Mouse (Mus musculus): Measurements from ENCODE around the gene Esrrg. TPM values are rescaled to one million over a fixed set of nuclear protein-coding genes. Genes with fewer than 3 reads are reported as not detected.

Gene Esrrg
- total and polyA plus RNA-seq, 2 experiments: 1.1 to 4.2 TPM

DNA sequence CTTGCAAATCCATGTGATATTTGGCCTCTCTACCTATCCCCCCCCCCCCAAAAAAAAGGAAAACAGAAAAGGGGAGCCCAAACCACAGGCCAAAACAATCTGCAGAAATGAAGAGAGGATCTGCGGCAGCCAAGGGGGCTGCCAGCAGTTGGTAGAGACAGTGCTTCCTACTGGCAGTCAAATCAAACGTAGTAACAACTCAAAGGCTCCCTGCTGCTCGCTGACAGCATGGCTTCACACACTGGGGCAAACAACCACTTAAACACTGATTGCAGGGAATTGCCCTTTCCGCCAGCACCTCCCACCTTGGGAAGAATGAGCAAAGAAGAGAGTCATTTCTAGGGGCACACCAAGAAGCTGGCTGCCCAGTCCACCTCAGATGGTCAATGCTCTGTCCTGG is 422.7 kb downstream of the Esrrg start:
- no peak overlapping the region for H3K9ac ChIP-seq (ENCODE audit: low read depth, low read length)
- no peak overlapping the region for H3K27ac ChIP-seq (replicated peaks; ENCODE audit: insufficient read depth, low read depth, low read length)
- H3K4me3 ChIP-seq (ENCODE audit: insufficient read depth, low read depth, low read length): no peak overlapping the region
- 60% methylated on average over 4 of the region's 4 CpGs for WGBS
- no peaks in the 10 kb centered on the region for H3K27me3 ChIP-seq (ENCODE audit: control insufficient read depth, insufficient read depth, low read length)
- no peaks in the 10 kb centered on the region for H3K79me2 ChIP-seq (ENCODE audit: control insufficient read depth, insufficient read depth, low read length)
- H3K36me3 ChIP-seq (ENCODE audit: control insufficient read depth, insufficient read depth, low read length): no peaks in the 10 kb centered on the region
- no peak for TF ChIP-seq POLR2A (IDR thresholded peaks at IDR 0.05; ENCODE audit: extremely low read depth, insufficient read depth, low read length)
- no peak for TF ChIP-seq CTCF (IDR thresholded peaks at IDR 0.05; ENCODE audit: low read depth, low read length)
- DNase-seq (ENCODE audit: extremely low read depth, low read depth, low spot score): no peak
- no peaks in the 10 kb centered on the region for H3K4me1 ChIP-seq (ENCODE audit: control insufficient read depth, insufficient read depth, low read length)

DNA sequence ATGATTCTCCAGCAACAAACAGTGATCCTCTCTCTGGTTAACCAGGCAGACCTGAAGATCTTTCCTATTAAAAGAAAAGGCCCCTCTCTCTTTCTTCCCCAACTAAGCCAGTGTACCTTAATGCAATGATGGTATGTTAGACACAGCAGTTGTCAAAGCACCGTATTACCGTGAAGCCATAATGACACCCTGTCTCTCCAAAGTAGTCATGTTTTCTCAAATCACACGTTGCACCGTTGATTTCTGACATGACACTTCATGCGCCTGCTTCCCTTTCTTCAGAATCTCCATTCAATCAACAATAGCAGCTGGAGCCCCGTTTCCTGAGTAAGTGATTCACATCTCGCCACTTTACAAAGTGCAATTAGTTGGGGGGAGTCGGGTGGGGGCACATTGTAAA is 427.4 kb downstream of the Esrrg start:
- Histone ChIP-seq H3K9ac (ENCODE audit: low read depth, low read length) (no peak overlapping the region), H3K4me1 (ENCODE audit: control insufficient read depth, insufficient read depth, low read length) (no peaks in the 10 kb centered on the region), H3K4me3 (ENCODE audit: insufficient read depth, low read depth, low read length) (no peak overlapping the region), H3K36me3 (ENCODE audit: control insufficient read depth, insufficient read depth, low read length) (no peaks in the 10 kb centered on the region), H3K27me3 (ENCODE audit: control insufficient read depth, insufficient read depth, low read length) (no peaks in the 10 kb centered on the region), H3K27ac (replicated peaks; ENCODE audit: insufficient read depth, low read depth, low read length) (no peak overlapping the region), H3K79me2 (ENCODE audit: control insufficient read depth, insufficient read depth, low read length) (no peaks in the 10 kb centered on the region)
- 73% methylated on average over 8 of the region's 8 CpGs for WGBS
- DNase-seq (ENCODE audit: extremely low read depth, low read depth, low spot score): no peak
- TF ChIP-seq POLR2A (IDR thresholded peaks at IDR 0.05; ENCODE audit: extremely low read depth, insufficient read depth, low read length) (no peak), CTCF (IDR thresholded peaks at IDR 0.05; ENCODE audit: low read depth, low read length) (no peak)

- no peak for DNase-seq (ENCODE audit: extremely low read depth, low read depth, low spot score)
- H3K9ac ChIP-seq (ENCODE audit: low read depth, low read length): no peak overlapping the region
These were observed 438.1 kb downstream of the Esrrg start for GRCm38 (mm10) chr1:188046691-188047121.

DNA sequence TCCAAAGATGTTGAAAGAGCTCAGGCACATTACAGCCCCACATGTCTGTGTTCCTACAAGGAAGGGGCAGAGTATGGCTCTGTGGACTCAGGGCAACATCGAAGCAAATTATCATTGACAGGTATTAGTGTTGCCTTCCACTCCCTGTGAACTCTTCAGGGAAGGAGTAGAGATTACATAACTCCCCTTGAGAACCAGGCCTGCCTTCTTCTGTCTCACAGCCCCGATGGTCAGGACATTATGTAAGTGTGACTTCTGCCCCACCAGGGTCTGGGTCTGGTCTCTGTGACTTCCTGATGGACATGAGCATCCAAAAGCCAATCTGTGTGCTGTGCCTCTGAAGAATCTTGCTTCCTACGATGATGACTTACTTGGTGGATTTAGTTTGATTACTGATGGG is 438.6 kb downstream of the Esrrg start:
- no peaks in the 10 kb centered on the region for H3K79me2 ChIP-seq (ENCODE audit: control insufficient read depth, insufficient read depth, low read length)
- WGBS: 72% methylated on average over 3 of the region's 3 CpGs
- DNase-seq (ENCODE audit: extremely low read depth, low read depth, low spot score): no peak
- no peaks in the 10 kb centered on the region for H3K4me1 ChIP-seq (ENCODE audit: control insufficient read depth, insufficient read depth, low read length)
- H3K36me3 ChIP-seq (ENCODE audit: control insufficient read depth, insufficient read depth, low read length): no peaks in the 10 kb centered on the region
- H3K27ac ChIP-seq (replicated peaks; ENCODE audit: insufficient read depth, low read depth, low read length): no peak overlapping the region
- no peak for TF ChIP-seq CTCF (IDR thresholded peaks at IDR 0.05; ENCODE audit: low read depth, low read length)
- TF ChIP-seq POLR2A (IDR thresholded peaks at IDR 0.05; ENCODE audit: extremely low read depth, insufficient read depth, low read length): no peak
- H3K9ac ChIP-seq (ENCODE audit: low read depth, low read length): no peak overlapping the region
- H3K27me3 ChIP-seq (ENCODE audit: control insufficient read depth, insufficient read depth, low read length): no peaks in the 10 kb centered on the region
- H3K4me3 ChIP-seq (ENCODE audit: insufficient read depth, low read depth, low read length): no peak overlapping the region

More at GRCm38 (mm10) chr1:188046691-188047121, 438.1 kb downstream of the Esrrg start:
- Histone ChIP-seq H3K27me3 (ENCODE audit: control insufficient read depth, insufficient read depth, low read length) (no peaks in the 10 kb centered on the region), H3K27ac (replicated peaks; ENCODE audit: insufficient read depth, low read depth, low read length) (no peak overlapping the region), H3K36me3 (ENCODE audit: control insufficient read depth, insufficient read depth, low read length) (no peaks in the 10 kb centered on the region), H3K4me3 (ENCODE audit: insufficient read depth, low read depth, low read length) (no peak overlapping the region), H3K79me2 (ENCODE audit: control insufficient read depth, insufficient read depth, low read length) (no peaks in the 10 kb centered on the region), H3K4me1 (ENCODE audit: control insufficient read depth, insufficient read depth, low read length) (no peaks in the 10 kb centered on the region)
- TF ChIP-seq POLR2A (IDR thresholded peaks at IDR 0.05; ENCODE audit: extremely low read depth, insufficient read depth, low read length) (no peak), CTCF (IDR thresholded peaks at IDR 0.05; ENCODE audit: low read depth, low read length) (no peak)
- WGBS: 91% methylated on average over 6 of the region's 6 CpGs

- no peak for TF ChIP-seq POLR2A (IDR thresholded peaks at IDR 0.05; ENCODE audit: extremely low read depth, insufficient read depth, low read length)
- TF ChIP-seq CTCF (IDR thresholded peaks at IDR 0.05; ENCODE audit: low read depth, low read length): no peak
- no peaks in the 10 kb centered on the region for H3K79me2 ChIP-seq (ENCODE audit: control insufficient read depth, insufficient read depth, low read length)
- H3K36me3 ChIP-seq (ENCODE audit: control insufficient read depth, insufficient read depth, low read length): no peaks in the 10 kb centered on the region
- 21% methylated on average over 3 of the region's 3 CpGs for WGBS
- no peaks in the 10 kb centered on the region for H3K27me3 ChIP-seq (ENCODE audit: control insufficient read depth, insufficient read depth, low read length)
- peak overlapping the region; percentile 52; the same call in 1 of the 2 replicates for H3K4me3 ChIP-seq (ENCODE audit: insufficient read depth, low read depth, low read length)
- peak overlapping the region; percentile 57; the same call in 1 of the 2 replicates for H3K9ac ChIP-seq (ENCODE audit: low read depth, low read length)
- H3K4me1 ChIP-seq (ENCODE audit: control insufficient read depth, insufficient read depth, low read length): no peaks in the 10 kb centered on the region
- peak; percentile 75 for DNase-seq (ENCODE audit: extremely low read depth, low read depth, low spot score)
- H3K27ac ChIP-seq (replicated peaks; ENCODE audit: insufficient read depth, low read depth, low read length): no peak overlapping the region
These were observed 447.3 kb downstream of the Esrrg start for GRCm38 (mm10) chr1:188055888-188056287.

GRCm38 (mm10) chr1:188057892-188058291 is 449.3 kb downstream of the Esrrg start:
- TF ChIP-seq CTCF (IDR thresholded peaks at IDR 0.05; ENCODE audit: low read depth, low read length): no peak
- TF ChIP-seq POLR2A (IDR thresholded peaks at IDR 0.05; ENCODE audit: extremely low read depth, insufficient read depth, low read length): no peak
- H3K9ac ChIP-seq (ENCODE audit: low read depth, low read length): no peak overlapping the region
- H3K27me3 ChIP-seq (ENCODE audit: control insufficient read depth, insufficient read depth, low read length): no peaks in the 10 kb centered on the region
- no peaks in the 10 kb centered on the region for H3K36me3 ChIP-seq (ENCODE audit: control insufficient read depth, insufficient read depth, low read length)
- no peak overlapping the region for H3K27ac ChIP-seq (replicated peaks; ENCODE audit: insufficient read depth, low read depth, low read length)
- no peaks in the 10 kb centered on the region for H3K79me2 ChIP-seq (ENCODE audit: control insufficient read depth, insufficient read depth, low read length)
- no peak overlapping the region for H3K4me3 ChIP-seq (ENCODE audit: insufficient read depth, low read depth, low read length)
- no peak for DNase-seq (ENCODE audit: extremely low read depth, low read depth, low spot score)
- 88% methylated on average over 4 of the region's 4 CpGs for WGBS
- H3K4me1 ChIP-seq (ENCODE audit: control insufficient read depth, insufficient read depth, low read length): no peaks in the 10 kb centered on the region

Measured in liver, adult 2 months (tissue).